Mouse (Mus musculus) liver, embryonic 14.5 days (tissue): ENCODE data around the gene Elk3.
"Not testable (repeated sequence)": the region's sequence is repeated elsewhere in the genome, so short reads cannot be mapped to it uniquely, and the experiment has no call there.

Experiments
- CTCF ChIP-seq: IDR thresholded peaks from 2 replicates; pipeline ENCODE4 v1.5.1; 2016; ENCODE audit warnings: antibody characterized with exemption, low read depth, control low read depth
- EP300 ChIP-seq: IDR thresholded peaks from 2 replicates; pipeline ENCODE4 v1.6.1; 2016; ENCODE audit warnings: antibody characterized with exemption, low read depth

- TF ChIP-seq CTCF, EP300: not testable (repeated sequence)
Observed at GRCm38 (mm10) chr10:93360190-93360589, 49.3 kb upstream of the Elk3 start.
